Mouse (Mus musculus) heart, adult 2 months (tissue): ENCODE results near the gene Phkb. TPM values are rescaled to one million over a fixed set of nuclear protein-coding genes. Genes with fewer than 3 reads are reported as not detected.

Experiments
- DNase-seq, 2 experiments: peaks; one replicate each; pipeline ENCODE4 v3.0.0; 2021
- H3K27ac ChIP-seq: fragments of 200-600 bp; 2 replicates; pipeline ENCODE4 v1.8.1; 2022
- H3K27me3 ChIP-seq: fragments of 200-500 bp; 2 replicates; pipeline ENCODE4 v1.6.1; 2012; ENCODE audit warnings: mild to moderate bottlenecking, low read length, inconsistent platforms, mixed read lengths; ENCODE audit not compliant: control insufficient read depth, insufficient read depth
- H3K36me3 ChIP-seq: fragments of 200-500 bp; 2 replicates; pipeline ENCODE4 v1.6.1; 2012; ENCODE audit warnings: low read length, inconsistent platforms; ENCODE audit not compliant: control insufficient read depth, insufficient read depth
- H3K4me1 ChIP-seq: fragments of 200-500 bp; 2 replicates; pipeline ENCODE4 v1.6.1; 2011; ENCODE audit warnings: low read length; ENCODE audit not compliant: control insufficient read depth, insufficient read depth
- H3K4me3 ChIP-seq: fragments of 200-600 bp; 2 replicates; pipeline ENCODE4 v1.8.1; 2022
- H3K79me2 ChIP-seq: fragments of 200-500 bp; replicated peaks from 2 replicates; pipeline ENCODE4 v1.6.1; 2012; ENCODE audit warnings: mild to moderate bottlenecking, inconsistent platforms, low read length, moderate library complexity, mixed read lengths; ENCODE audit not compliant: control insufficient read depth, insufficient read depth
- H3K9ac ChIP-seq: fragments of 200-500 bp; 2 replicates; pipeline ENCODE4 v1.6.1; 2012; ENCODE audit warnings: low read depth, mild to moderate bottlenecking, control low read depth, inconsistent platforms, low read length, mixed read lengths
- CTCF ChIP-seq: fragments of 200-600 bp; IDR thresholded peaks from 2 replicates; pipeline ENCODE4 v1.8.1; 2022; ENCODE audit warnings: antibody characterized with exemption, mild to moderate bottlenecking, moderate library complexity
- EP300 ChIP-seq: fragments of 200-500 bp; IDR thresholded peaks from 2 replicates; pipeline ENCODE4 v1.6.1; 2011; ENCODE audit warnings: low read depth, low read length, control low read depth; ENCODE audit not compliant: insufficient read depth
- POLR2A ChIP-seq: fragments of 200-500 bp; IDR thresholded peaks from 2 replicates; pipeline ENCODE4 v1.6.1; 2011; ENCODE audit warnings: mild to moderate bottlenecking, low read depth, low read length, control low read depth; ENCODE audit not compliant: insufficient read depth
- WGBS: fragments of 180-500 bp; shearing (Covaris S2); methylation state at CpG from one replicate; pipeline ENCODE4 v1.1.7; 2018; 5-methylcytosine and 5-hydroxymethylcytosine counted together
- intact Hi-C: fragments of 180-260 bp; cut with DNase I; formaldehyde crosslinking; loops from one replicate; pipeline ENCODE4 v1.15.1; 2025
- polyA plus RNA-seq: library from polyadenylated mRNA; depleted of rRNA; stranded (reverse); fragments of >200 nt; gene quantifications from 2 replicates; pipeline ENCODE4 v1.2.3, GENCODE M21; 2012
- total RNA-seq, 2 experiments: library from RNA; stranded (reverse); gene quantifications; 2 replicates each; pipeline ENCODE4 v1.2.3; 2021

Phkb gene
- total and polyA plus RNA-seq, 3 experiments: 12.7 to 61.3 (median 48.0) TPM

DNA sequence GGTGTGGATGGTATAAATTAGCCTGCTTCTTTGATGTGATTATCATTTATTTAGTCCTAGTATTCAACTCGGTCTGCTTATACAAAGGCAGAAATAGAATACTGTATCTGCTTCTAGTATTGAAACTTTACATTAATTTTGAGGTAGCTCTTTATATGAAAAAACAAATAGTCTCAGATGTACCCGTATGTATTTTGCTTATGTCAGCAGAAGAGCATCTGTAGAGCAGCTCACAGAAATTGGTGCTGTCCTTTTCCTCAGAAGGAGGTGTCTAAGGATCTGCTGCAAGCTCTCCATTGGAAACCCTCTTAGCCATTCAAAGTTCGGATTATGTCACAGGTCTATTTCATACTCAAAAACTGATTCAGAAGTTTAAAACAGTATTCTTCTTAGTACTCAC lies 210.1 kb downstream of the Phkb start:
- no peaks in the 10 kb centered on the region for H3K36me3 ChIP-seq
- intact Hi-C loops: no loop called here
- no peak overlapping the region for H3K27ac ChIP-seq
- no peak for DNase-seq
- no peak overlapping the region for H3K4me3 ChIP-seq
- H3K9ac ChIP-seq: no peak overlapping the region
- no peaks in the 10 kb centered on the region for H3K27me3 ChIP-seq
- H3K4me1 ChIP-seq: no peaks in the 10 kb centered on the region
- no peak for TF ChIP-seq CTCF
- TF ChIP-seq EP300: no peak
- TF ChIP-seq POLR2A: no peak
- 81% methylated on average over 3 of the region's 3 CpGs for WGBS
- no peaks in the 10 kb centered on the region for H3K79me2 ChIP-seq

DNA sequence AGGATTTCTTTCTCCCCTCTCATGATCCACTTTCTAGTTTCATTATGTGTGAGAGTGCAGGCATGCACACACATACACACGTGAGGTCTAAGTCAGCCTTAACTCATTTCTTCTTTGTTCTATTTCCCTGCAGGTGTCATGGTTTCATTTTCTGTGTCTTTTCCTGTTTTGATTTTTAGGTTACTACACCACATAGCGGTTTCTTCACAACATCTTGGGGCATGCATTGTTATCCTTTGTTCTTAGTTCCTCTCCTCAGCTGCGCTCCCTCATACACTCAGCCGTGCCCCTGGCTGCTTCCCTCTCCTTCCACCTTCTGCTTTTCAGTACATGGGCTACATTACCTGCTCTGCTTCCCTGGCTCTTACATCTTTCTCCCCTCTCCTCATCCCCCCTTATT lies 211.2 kb downstream of the Phkb start:
- Histone ChIP-seq H3K79me2 (no peaks in the 10 kb centered on the region), H3K4me3 (no peak overlapping the region)
- TF ChIP-seq POLR2A (no peak), CTCF (no peak), EP300 (no peak)

DNA sequence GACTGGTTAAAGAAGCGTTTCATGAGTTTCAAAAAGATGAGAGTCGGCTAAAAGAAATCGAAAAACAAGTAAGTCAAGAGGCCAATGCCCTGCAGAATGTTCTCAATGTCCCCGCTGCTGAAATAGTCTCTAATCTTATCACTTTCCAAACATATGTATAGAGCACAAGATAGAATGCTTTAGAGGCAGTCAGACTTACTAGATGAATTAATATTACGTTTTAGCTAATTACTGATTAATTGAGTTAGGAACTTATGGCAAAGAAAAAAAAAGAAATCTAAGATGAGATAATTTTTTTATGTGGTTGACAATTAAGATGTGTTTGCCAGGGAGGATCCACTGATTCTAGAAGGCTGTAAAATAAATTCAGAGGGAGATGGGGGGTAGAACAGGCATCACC lies 217.9 kb downstream of the Phkb start:
- intact Hi-C loops: no loop called here
- no peak overlapping the region for H3K27ac ChIP-seq
- H3K79me2 ChIP-seq: no peaks in the 10 kb centered on the region
- DNase-seq: no peak
- no peaks in the 10 kb centered on the region for H3K27me3 ChIP-seq
- H3K9ac ChIP-seq: no peak overlapping the region
- H3K4me1 ChIP-seq: no peaks in the 10 kb centered on the region
- TF ChIP-seq CTCF (no peak), POLR2A (no peak), EP300 (no peak)
- H3K36me3 ChIP-seq: no peaks in the 10 kb centered on the region
- no peak overlapping the region for H3K4me3 ChIP-seq
- WGBS: 71% methylated on average over 5 of the region's 5 CpGs

More for the DNA sequence above, 211.2 kb downstream of the Phkb start:
- H3K36me3 ChIP-seq: no peaks in the 10 kb centered on the region
- DNase-seq: no peak
- H3K27me3 ChIP-seq: no peaks in the 10 kb centered on the region
- 66% methylated on average over 4 of the region's 4 CpGs for WGBS
- no peaks in the 10 kb centered on the region for H3K4me1 ChIP-seq
- intact Hi-C loops: no loop called here
- no peak overlapping the region for H3K9ac ChIP-seq
- H3K27ac ChIP-seq: no peak overlapping the region

DNA sequence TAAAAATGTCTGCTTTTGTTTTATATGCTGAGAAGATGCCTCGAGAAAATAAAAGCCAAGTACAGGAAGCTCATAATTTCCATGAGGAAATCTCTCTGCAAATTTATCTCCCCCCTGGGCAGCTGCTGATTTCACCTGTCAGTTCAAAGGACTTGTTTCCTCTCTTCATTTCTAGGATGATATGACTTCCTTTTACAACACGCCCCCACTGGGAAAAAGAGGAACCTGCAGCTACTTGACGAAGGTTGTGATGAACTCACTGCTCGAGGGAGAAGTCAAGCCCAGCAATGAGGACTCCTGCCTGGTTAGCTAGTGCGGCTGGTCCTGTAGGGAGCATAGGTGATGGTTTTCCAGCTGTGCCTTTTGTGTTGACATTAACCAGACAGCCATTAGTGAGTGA lies 218.4 kb downstream of the Phkb start:
- Histone ChIP-seq H3K79me2 (no peaks in the 10 kb centered on the region), H3K27ac (no peak overlapping the region), H3K36me3 (no peaks in the 10 kb centered on the region), H3K4me1 (no peaks in the 10 kb centered on the region), H3K9ac (no peak overlapping the region), H3K27me3 (no peaks in the 10 kb centered on the region), H3K4me3 (no peak overlapping the region)
- DNase-seq: no peak
- WGBS: 52% methylated on average over 5 of the region's 5 CpGs
- intact Hi-C loops: no loop called here
- TF ChIP-seq EP300 (no peak), CTCF (no peak), POLR2A (no peak)

DNA sequence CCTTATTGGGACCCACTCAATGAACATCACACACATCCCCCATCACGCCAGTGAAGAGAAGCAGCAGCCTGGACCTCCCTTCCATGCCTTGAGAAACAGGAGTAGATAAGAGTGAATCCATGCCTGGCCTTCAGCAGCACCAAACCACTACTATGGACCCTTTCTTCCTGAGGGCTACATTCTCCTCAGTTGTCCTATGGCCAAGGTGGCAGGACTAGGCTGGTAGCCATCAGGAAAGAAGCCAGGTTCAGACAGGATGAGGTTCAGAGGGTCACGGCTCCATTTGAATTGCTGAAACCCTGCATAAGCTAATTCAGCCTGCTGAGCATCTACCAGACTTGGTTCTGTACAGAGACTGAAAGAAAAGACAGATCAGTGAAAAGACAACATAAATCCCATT lies 222.7 kb downstream of the Phkb start:
- no peak overlapping the region for H3K4me3 ChIP-seq
- no peaks in the 10 kb centered on the region for H3K36me3 ChIP-seq
- WGBS: 91% methylated on average over 2 of the region's 2 CpGs
- H3K4me1 ChIP-seq: no peaks in the 10 kb centered on the region
- H3K79me2 ChIP-seq: no peaks in the 10 kb centered on the region
- H3K27ac ChIP-seq: no peak overlapping the region
- intact Hi-C loops: no loop called here
- no peaks in the 10 kb centered on the region for H3K27me3 ChIP-seq
- no peak for DNase-seq
- TF ChIP-seq EP300 (no peak), POLR2A (no peak), CTCF (no peak)
- no peak overlapping the region for H3K9ac ChIP-seq

DNA sequence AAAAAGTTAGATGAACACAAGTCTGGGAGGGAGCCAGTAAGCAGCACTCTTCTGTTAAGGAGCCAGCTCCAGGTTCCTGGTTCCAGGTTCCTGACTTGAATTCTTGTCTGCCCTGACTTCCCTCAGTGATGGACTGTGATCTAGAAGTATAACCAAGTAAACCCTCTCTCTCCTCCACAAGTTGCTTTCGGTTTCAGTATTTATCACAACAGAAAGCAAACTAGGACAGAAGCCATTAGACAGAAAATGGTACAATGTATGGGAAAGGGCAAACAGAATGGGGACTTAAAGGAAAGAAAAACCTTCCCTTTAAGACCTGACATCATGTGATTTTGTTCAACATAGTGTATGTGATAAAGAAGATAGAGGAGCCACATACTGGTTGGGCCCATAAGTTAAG lies 238.7 kb downstream of the Phkb start:
- H3K27ac ChIP-seq: no peak overlapping the region
- no peak overlapping the region for H3K4me3 ChIP-seq
- H3K27me3 ChIP-seq: no peaks in the 10 kb centered on the region
- DNase-seq: no peak
- WGBS: 87% methylated on average over 1 of the region's 1 CpGs
- intact Hi-C loops: no loop called here
- no peaks in the 10 kb centered on the region; the same call in 1 of the 2 replicates for H3K4me1 ChIP-seq
- no peak overlapping the region for H3K9ac ChIP-seq
- H3K79me2 ChIP-seq: no peaks in the 10 kb centered on the region
- no peaks in the 10 kb centered on the region for H3K36me3 ChIP-seq
- TF ChIP-seq POLR2A (no peak), CTCF (no peak), EP300 (no peak)

DNA sequence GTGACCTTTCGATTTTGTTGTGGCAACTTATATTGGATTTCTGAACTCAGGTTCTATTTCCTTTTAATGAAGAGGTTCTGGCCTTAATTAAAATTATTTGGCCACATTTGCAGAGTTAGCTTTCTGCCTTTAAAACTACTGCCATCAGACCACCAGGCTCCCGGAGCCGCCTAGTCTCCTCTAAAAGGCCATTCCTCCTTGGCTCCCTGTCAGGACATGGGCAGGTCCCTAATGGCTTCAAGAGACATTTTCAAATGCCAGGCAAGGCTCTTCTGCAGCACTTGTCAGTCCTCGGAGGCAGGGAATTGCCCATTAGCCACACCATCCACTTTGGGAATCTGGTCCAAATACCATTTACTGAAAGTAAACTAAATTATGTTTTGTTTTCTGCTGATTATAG lies 242.6 kb downstream of the Phkb start:
- Histone ChIP-seq H3K4me1 (no peaks in the 10 kb centered on the region; the same call in 1 of the 2 replicates), H3K27ac (no peak overlapping the region), H3K27me3 (no peaks in the 10 kb centered on the region), H3K79me2 (no peaks in the 10 kb centered on the region), H3K4me3 (no peak overlapping the region), H3K36me3 (no peaks in the 10 kb centered on the region), H3K9ac (no peak overlapping the region)
- 62% methylated on average over 4 of the region's 4 CpGs for WGBS
- TF ChIP-seq CTCF: no peak
- TF ChIP-seq EP300: no peak
- TF ChIP-seq POLR2A: no peak
- intact Hi-C loops: no loop called here
- peak in 1 of 2 experiments; percentile 5 for DNase-seq
